Mouse (Mus musculus): ENCODE data around the gene Olfr532. TPM values are rescaled to one million over a fixed set of nuclear protein-coding genes. Genes with fewer than 3 reads are reported as not detected.

Gene Olfr532
- polyA plus RNA-seq (2014; fragmentation: Illumina TruSeq; extraction: RNeasy Lipid Tissue Mini Kit (QIAGEN cat#74804)): not detected

DNA sequence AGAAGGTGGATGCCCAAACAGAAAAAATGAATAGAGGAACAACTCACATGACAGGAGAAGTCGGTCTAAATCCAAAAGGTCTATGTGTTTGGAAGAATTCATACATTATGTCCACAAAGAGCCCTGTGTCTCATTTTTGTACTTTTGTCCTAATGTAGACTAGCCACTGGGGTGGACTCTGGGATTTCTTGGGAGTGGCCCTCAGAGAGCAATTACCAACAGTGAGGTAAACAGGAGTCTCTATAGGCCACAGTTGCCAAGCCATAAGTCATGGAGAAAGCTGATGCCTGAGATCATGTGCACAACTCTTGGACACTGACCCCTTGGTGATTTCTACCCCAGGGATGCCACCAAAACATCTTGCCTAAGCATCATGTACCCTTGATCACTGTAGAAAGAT is at the start of gene Olfr532:
Gene Olfr532 (minus strand): TSS at position 101 of the 400 bp plus-strand sequence.

DNA sequence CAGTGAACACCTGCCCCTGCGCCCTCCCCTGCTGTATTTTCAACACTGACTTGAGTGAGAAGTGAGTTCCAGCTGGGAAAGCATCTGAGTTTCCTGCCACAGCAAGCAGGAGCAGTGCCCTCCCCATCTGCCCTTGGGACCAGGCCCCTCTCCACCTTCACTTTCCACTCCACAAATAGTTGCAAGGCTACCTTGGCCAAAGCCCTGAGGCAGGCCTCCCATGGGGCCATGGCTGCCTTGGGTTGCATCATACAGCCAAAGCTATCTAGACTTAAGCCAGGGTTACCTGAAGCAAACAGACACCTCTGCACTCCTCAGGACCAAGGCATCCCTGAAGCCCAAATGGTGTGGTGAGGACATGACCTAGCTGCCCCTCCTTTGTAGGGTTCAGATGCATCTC is 41.6 kb upstream of the Olfr532 start, which contains the start of gene Olfr533:
Gene Olfr533 (plus strand): TSS at position 301 of the 400 bp plus-strand sequence.

DNA sequence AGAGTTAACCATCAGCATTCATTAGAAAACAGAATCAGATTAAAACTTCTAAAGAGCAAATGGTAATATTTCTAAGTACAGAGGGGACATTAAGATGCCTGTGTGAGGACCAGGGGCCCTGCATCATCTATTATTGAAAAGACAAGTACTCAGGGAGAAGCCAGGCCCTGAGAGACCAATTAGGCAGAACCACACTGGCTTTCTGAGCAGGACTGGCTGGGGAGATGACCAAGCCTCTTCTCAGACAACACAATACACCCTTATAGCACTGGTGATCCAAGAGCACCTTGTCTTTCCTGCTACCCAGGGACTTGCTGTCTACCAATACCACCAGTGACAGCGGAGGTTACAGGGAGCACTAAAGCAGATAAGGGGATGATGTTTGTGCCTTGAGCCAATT is 18.6 kb downstream of the Olfr532 start, which contains the start of gene Olfr531:
Gene Olfr531 (minus strand): TSS at position 101 of the 400 bp plus-strand sequence.

DNA sequence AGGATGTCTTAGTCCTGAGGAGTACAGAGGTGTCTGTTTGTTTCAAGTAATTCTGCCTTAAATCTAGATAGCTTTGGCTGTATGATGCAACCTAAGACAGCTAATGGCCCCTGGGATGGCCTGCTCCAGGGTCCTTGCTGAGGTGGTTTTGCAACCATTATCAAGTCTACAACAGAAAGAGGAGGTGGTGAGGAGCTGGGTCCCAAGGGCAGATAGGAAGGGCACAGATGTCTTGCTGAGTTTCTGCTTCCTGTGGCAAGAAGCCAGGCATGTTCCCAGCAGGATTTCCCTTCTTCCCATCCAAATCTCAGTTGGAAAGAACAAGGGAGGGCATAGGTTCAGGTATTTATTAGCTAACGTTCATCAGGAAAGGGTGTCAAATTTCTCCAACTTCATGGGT is 45.2 kb downstream of the Olfr532 start, which contains the start of gene Olfr530:
Gene Olfr530 (minus strand): TSS at position 101 of the 400 bp plus-strand sequence.

Other genes starting within 250 kb of the Olfr532 start
- gene Olfr523, start 248.4 kb downstream of the Olfr532 start, polyA plus RNA-seq (2014; fragmentation: Illumina TruSeq; extraction: RNeasy Lipid Tissue Mini Kit (QIAGEN cat#74804)): not detected
- not detected for gene Olfr524, start 215.7 kb downstream of the Olfr532 start, polyA plus RNA-seq (2014; fragmentation: Illumina TruSeq; extraction: RNeasy Lipid Tissue Mini Kit (QIAGEN cat#74804))
- not detected for gene Cd163l1, start 203.4 kb downstream of the Olfr532 start, polyA plus RNA-seq (2014; fragmentation: Illumina TruSeq; extraction: RNeasy Lipid Tissue Mini Kit (QIAGEN cat#74804))
- not detected for gene 5830411N06Rik, start 174.4 kb downstream of the Olfr532 start, polyA plus RNA-seq (2014; fragmentation: Illumina TruSeq; extraction: RNeasy Lipid Tissue Mini Kit (QIAGEN cat#74804))
- gene Olfr525, start 100.8 kb downstream of the Olfr532 start, polyA plus RNA-seq (2014; fragmentation: Illumina TruSeq; extraction: RNeasy Lipid Tissue Mini Kit (QIAGEN cat#74804)): not detected
- not detected for gene Olfr527, start 87.6 kb downstream of the Olfr532 start, polyA plus RNA-seq (2014; fragmentation: Illumina TruSeq; extraction: RNeasy Lipid Tissue Mini Kit (QIAGEN cat#74804))
- gene Olfr60, start 60.0 kb downstream of the Olfr532 start, polyA plus RNA-seq (2014; fragmentation: Illumina TruSeq; extraction: RNeasy Lipid Tissue Mini Kit (QIAGEN cat#74804)): not detected
- not detected for gene Olfr530, start 45.3 kb downstream of the Olfr532 start, polyA plus RNA-seq (2014; fragmentation: Illumina TruSeq; extraction: RNeasy Lipid Tissue Mini Kit (QIAGEN cat#74804))
- not detected for gene Olfr531, start 18.7 kb downstream of the Olfr532 start, polyA plus RNA-seq (2014; fragmentation: Illumina TruSeq; extraction: RNeasy Lipid Tissue Mini Kit (QIAGEN cat#74804))
- gene Olfr533, start 41.7 kb upstream of the Olfr532 start, polyA plus RNA-seq (2014; fragmentation: Illumina TruSeq; extraction: RNeasy Lipid Tissue Mini Kit (QIAGEN cat#74804)): not detected
- gene Olfr535, start 62.6 kb upstream of the Olfr532 start, polyA plus RNA-seq (2014; fragmentation: Illumina TruSeq; extraction: RNeasy Lipid Tissue Mini Kit (QIAGEN cat#74804)): not detected
- not detected for gene Olfr536, start 85.8 kb upstream of the Olfr532 start, polyA plus RNA-seq (2014; fragmentation: Illumina TruSeq; extraction: RNeasy Lipid Tissue Mini Kit (QIAGEN cat#74804))
- not detected for gene Olfr538, start 146.2 kb upstream of the Olfr532 start, polyA plus RNA-seq (2014; fragmentation: Illumina TruSeq; extraction: RNeasy Lipid Tissue Mini Kit (QIAGEN cat#74804))
- not detected for gene Olfr46, start 179.6 kb upstream of the Olfr532 start, polyA plus RNA-seq (2014; fragmentation: Illumina TruSeq; extraction: RNeasy Lipid Tissue Mini Kit (QIAGEN cat#74804))
- not detected for gene Olfr61, start 207.3 kb upstream of the Olfr532 start, polyA plus RNA-seq (2014; fragmentation: Illumina TruSeq; extraction: RNeasy Lipid Tissue Mini Kit (QIAGEN cat#74804))
- gene Olfr53, start 224.8 kb upstream of the Olfr532 start, polyA plus RNA-seq (2014; fragmentation: Illumina TruSeq; extraction: RNeasy Lipid Tissue Mini Kit (QIAGEN cat#74804)): not detected
- gene Olfr539, start 238.3 kb upstream of the Olfr532 start, polyA plus RNA-seq (2014; fragmentation: Illumina TruSeq; extraction: RNeasy Lipid Tissue Mini Kit (QIAGEN cat#74804)): not detected

All from ovary, adult 10 weeks (tissue).